Mouse (Mus musculus) liver (tissue): Measurements from ENCODE around the gene Zfp62.
A peak's percentile ranks its signal among the peaks of the same experiment; 100 is the strongest.

Experiments used
- DNase-seq: peaks from one replicate; pipeline ENCODE4 v3.0.0-alpha.2; 2020; ENCODE audit warnings: mixed read lengths

Zfp62 gene

DNA sequence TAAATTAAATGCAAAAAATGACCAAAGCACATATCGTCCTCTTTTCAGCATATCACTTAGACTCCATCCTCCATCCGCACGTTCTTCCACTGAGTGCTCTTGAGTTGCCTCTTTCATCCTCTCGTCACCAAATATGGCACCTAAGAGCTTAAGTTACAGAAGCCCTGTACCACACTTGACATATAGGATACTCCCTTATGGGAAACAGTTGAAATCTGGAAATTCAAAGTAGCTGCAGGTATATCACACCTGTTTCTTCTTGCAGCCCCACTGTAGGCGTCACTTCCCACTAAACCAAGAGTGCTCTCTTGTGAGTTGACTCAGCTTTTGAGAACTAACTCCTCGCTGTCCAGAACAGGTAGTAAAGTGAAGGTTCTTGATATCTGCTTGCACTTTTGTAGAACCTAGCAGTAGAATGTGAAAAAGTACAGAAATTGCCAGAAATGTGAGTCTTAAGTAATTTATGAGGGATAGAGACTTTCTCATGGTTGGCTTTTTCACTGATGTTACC, 2.0 kb downstream of the Zfp62 start:
- DNase-seq, result no peak

GRCm38 (mm10) chr11:49207495-49207894, 4.4 kb downstream of the Zfp62 start:
- no peak for DNase-seq

DNA sequence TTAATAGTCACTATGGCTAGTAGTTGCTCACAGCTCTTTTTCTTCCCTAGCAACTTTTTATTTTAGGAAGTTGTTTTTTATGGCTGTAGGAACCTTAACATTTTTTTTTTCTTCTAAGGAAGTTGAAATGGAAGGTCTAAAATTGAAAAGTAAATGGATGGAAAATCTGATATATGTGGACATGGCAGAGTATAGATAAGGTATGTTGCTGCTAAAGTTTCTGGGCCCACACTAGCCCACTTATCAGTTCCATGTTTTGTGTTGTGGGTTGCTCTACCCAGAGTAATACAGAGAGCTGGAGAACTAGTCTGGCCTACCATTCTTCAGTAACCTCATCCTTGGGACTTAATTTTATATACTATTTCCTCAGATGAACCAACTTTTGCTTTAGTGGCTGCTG, 9.5 kb downstream of the Zfp62 start:
- peak; percentile 27 for DNase-seq

GRCm38 (mm10) chr11:49213505-49213904, 10.4 kb downstream of the Zfp62 start:
- DNase-seq, result no peak

GRCm38 (mm10) chr11:49219271-49219670, 16.2 kb downstream of the Zfp62 start:
- DNase-seq, result no peak

GRCm38 (mm10) chr11:49224455-49224854, 21.4 kb downstream of the Zfp62 start:
- no peak for DNase-seq

DNA sequence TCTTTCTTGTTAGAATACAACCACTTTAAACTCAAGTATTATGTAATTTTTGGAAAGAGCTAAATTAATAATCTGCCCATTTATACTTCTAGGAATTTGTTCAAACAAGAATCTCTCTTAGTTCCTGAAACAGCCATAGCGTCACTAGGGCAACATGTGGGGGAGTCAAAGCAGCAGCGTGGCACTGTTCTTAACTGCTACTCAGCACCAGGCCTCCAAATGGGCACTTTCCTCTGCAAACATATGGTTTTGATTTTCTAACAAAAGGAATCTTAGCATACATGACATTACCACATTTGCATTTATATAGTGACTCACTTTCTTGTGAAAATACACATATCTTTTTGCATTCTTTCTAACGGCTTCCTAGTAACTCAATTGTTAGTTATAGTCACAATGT, 29.7 kb downstream of the Zfp62 start:
- DNase-seq, result no peak

DNA sequence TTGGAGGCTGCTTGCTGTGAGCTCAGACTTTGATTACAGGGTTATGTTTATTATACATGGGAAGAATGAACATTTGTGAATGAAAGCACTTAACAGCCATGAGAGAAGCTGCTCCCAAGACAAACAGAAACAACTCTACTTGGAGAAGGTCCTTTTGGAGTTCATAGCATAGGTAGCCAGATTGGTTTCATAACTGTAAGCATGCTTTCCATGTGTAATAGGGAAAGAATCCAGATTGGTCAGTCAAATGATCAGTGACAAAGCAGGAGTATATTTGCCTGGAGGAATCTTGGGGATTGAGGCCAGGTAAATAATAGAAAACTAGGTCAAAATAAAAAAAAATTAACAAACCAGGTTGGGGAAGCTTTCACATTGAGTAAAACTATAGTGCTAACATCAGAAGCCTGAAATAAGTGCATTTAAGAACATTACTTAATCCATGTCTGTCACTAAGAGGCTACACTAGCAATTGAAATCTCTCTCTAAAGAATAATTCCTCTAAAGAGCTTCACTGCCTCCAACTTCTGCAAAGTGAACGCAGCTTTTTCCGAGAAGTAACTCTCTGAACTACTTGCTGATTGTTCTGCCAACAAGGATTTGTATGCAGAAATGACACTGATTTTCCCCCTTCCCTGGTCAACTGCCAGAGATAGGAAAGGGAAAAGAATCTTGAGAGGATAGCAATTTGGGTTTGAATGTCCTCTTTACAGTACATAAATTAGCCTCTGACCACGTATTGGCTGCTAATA, 32.5 kb downstream of the Zfp62 start:
- DNase-seq, result no peak

DNA sequence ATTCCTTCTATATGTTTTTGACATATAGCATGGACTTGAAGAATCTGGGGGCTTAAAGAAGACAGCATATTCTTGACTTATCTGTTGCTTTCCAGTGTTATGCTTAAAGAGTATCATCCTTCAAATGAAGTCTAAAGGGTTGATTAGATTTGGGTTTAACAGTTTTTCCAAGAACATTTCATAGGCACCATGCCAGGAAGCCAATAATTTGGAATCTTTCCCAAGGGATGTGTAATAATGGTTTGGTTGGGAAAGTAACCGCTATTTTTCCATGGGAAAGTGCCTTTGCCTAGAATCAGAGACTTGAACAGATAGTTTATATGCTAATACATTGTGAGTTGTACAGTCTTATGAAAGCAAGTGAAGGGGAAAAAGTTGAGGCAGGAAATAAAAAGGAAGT, 33.8 kb downstream of the Zfp62 start:
- no peak for DNase-seq

- no peak for DNase-seq
Measured at GRCm38 (mm10) chr11:49237532-49237931, 34.4 kb downstream of the Zfp62 start.

DNA sequence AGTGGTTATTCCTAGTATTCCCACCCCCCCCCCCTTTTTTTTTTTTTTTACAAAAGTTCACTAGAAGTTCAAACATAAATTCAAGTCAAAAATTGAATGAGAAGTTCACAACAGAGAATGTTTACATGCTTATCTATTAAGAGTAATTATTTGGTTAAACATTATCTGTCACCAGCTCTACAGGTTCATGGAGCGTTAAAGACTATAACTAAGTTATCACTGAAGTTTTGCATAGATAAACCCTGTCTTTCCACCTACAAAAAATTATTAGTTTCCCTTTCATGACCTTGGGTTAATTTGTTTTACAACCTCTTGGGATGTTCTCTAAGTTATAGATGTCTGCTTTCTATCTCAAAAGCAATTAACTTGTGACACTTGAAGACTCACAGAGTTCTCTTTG, 37.2 kb downstream of the Zfp62 start:
- no peak for DNase-seq

GRCm38 (mm10) chr11:49240874-49241273, 37.8 kb downstream of the Zfp62 start:
- no peak for DNase-seq

DNA sequence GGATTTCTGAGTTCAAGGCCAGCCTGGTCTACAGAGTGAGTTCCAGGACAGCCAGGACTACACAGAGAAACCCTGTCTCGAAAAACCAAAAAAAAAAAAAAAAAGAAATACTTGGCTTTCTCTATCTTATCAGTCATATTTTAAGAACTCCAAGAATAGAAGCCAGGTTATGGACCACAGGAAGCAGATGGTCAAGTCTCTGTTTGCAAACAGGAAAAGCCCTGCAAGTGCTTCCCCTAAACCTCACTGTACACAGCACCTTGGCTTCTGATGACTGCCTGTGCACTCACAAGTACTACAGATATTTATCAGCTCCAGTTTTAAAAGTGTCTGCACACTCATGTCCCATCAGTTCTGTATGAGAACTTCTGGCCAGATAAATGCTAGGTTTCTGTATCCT, 38.4 kb downstream of the Zfp62 start:
- DNase-seq, result no peak

- no peak for DNase-seq
Measured at GRCm38 (mm10) chr11:49242944-49243626, 40.0 kb downstream of the Zfp62 start.

DNA sequence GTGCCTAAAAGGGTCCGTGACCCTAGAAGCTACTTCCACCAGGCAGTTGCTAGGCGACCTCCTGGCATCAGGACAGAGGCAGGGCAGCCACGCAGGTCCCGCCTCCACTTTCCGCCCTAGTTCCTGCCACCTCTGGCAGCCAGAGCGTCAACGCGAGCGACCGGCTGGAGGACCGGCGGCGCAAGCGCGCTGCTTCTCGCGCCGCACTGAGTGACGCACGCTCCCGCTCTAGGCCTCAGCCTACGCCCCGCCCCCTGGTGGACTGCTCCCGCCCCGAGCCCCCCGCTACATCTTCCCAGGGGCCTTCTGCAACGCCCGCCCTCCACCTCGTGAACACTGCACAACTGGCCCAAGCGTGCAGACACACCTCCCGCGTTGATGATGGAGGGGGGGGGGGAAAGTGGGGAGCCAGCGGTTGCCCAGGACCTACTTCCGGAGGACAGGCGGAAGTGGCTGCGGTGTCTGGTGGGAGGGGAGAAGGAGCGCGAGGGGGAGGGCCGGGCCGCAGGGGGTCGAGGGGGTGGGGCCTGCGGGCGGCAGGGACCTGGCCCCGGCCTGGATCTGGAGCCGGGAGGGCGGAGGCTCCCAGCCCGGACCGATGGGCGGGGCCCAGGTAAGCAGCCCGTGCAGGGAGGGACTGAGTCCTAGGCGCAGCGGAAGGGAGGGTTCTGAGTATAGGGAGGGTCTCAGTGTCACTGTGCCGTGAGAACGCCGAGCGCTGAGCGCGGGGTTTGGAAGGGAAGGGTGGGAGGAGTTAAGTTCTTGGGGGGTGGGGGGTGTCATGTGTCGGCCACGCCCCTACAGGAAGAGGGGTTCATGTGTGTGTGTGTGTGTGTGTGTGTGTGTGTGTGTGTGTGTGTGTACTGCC, 40.9 kb downstream of the Zfp62 start, which contains the start of gene Mgat1:
Gene Mgat1 (plus strand): TSS at position 465 of the 868 bp plus-strand sequence.
- DNase-seq, result peak; percentile 95

DNA sequence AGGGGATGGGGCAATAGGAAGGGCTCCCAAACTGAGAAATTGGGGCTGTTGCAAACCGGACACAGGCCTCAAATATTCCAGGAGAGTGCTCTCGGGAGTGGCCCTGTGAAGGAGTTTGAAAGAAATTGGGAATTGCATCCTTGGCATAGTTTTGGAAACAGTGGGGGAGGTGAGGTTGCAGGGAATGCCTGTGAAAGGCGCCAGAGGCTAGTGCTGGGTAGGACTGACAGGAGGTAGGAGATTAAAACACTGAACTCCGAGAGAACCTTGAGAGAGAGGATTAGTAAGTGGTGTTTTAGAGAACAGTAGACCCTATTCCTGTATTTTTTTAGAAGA, 41.5 kb downstream of the Zfp62 start:
- DNase-seq, result no peak

- peak; percentile 60 for DNase-seq
Measured at GRCm38 (mm10) chr11:49245176-49245575, 42.1 kb downstream of the Zfp62 start.

DNA sequence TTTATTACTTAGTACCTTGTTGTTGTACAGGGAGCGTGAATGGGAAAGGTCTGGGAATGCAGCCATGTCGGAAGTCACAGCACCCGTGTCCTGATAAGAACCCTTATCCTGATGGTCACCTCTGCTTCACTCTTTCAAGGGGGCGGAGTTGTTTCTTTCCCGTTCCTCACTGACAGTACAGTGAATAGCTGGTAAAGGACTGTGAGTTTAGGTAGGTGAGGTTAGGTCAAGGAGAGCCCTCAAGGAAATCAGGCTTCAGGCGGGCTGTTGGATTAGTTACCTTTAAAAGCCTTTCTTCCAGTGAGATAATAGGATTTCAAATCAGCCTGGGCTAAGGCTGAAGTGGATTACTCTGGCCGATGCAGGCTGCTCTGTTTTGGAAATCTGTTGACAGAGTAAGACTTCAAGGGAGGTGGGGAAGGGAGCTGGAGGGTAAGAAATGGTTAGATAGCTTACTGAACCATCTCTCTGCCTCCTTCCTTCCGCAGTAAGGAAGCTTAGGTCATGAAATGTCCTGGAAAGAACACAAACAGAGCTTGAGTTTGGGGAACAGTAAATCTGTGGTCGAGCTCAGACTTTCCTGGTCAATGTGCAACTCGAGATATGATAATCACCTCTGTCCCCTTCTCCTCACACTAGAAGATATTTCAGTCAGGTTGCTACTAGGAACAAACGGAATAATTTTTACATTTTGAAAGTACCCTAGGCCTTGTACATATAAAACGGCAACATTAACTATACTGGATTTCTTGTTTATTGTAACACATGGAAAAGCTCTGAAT, 42.7 kb downstream of the Zfp62 start:
- DNase-seq, result no peak

DNA sequence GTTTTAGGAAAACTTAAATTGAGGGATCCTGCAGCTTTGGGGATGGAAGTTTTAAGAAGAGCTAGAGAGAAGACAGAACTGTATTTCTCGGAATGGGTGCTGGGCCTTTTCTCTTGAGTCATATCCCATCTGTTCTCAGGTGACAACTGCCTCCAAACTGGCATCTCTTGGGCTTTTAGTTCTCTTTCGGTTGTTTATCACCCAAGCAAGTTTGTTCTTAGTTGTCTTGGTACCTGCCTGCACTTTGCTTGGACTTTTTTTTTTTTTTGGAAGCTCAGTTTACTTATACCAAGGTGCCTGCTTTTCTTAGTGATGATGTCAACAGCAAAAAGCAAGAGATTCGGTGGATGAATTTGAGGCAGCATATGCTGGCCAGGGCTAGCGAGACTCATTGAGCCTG, 43.4 kb downstream of the Zfp62 start:
- no peak for DNase-seq

DNA sequence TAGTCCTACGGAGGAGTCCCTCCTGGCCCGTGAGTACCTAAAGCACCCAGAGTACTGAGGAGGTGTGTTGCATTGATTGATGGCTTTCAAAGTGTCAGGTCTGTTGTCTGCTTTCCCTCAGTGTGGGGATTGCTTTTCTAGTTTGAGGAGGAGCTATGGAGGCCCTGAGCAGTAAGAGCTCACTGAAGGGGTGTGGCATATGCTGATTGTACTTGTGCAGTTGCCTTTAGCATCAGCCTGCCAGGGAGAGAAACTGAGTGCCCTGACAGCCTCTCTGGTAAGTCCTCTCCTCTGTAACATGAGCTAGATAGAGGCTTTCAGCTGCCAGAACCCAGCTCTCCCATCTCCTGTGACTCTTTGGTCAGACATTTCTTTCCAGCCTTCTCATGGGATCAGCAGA, 44.2 kb downstream of the Zfp62 start:
- no peak for DNase-seq

DNA sequence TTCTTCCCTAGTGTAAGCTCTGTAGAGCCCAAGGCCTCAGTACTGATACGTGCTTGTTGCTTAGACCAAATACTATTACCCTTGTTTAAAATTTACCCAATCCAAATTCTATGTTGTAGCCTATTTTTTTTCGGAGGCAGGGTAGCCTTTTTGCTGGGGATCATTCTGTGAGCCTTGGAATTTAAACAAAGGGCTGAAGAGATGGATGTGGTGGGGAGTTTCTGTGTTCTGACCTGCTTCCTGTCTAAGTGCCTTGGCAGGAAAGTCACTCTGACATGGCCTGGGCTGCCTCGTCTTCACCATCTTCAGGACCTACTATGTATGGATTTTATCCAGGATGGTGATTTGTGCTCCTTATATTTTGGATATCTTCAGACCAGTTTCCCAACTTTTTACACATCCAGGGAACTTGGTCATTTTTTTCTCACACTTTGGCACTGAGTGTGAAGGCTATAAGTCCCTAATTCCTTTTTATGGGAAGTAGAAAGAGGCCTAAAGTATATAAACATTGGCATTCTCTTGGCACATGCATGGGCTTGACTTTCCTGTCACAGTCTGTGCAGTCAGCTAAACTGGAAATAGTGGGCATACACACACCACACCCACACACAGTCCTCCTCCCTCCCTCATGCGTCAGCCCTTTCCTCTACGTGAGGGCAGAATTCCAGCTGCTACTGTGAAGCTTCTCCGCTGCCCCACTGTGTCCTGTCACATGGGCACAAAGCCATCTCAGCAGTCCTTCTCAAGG, 45.3 kb downstream of the Zfp62 start:
- DNase-seq, result no peak
